Mouse (Mus musculus) T-helper 2 cell (primary cell): Measurements from ENCODE around the gene Klhdc10.

Experiments
- in situ Hi-C: fragments of 300-600 bp; cut with MboI, MseI; formaldehyde crosslinking; loops from one replicate; pipeline ENCODE4 v1.15.1; 2025; ENCODE audit warnings: high pct_unique_total_duplicates

Gene Klhdc10

DNA sequence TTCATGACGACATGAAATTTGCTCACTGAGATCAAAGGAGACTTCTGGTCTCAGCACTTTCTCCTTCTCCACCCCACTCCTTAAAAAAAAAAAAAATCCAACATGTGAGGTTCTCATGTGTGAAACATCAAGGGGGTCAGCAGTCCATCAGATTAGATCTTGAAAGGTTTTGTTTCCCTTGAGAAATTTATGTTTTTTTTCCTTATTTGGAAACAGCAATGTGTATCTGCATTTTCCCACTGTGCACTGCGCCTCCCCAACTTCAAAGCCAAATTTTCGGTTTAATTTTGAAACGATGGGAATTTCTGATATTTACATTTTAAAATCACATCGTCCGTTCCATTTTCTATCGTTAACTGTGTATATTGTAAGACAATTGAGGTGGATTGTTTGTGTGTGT is 952 bp upstream of the Klhdc10 start:
- in situ Hi-C loops = loop anchor here (5.0 kb wide), 1 partner anchor 57 kb away; no protein-coding TSS in a partner anchor

DNA sequence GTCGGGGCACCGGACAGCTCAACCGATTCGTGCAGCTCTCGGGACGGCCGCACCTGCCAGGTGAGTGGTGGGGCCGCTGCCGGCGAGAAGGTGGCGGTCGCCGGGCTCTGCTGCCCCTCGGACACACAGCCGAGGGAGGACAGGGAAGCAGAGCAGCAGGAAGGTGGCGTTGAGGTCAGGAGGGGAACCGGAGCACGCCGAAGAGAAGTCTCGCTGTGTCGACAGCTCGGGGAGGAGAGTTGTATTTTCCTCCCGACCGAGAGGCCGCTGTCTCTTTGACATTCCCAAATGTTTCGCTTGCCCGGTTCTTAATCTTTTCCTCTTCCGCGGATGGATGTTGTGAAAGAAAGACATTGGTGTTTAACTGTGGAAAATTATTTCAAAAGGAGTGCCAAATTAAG is 423 bp downstream of the Klhdc10 start:
- in situ Hi-C loops = loop anchor here (5.0 kb wide), 1 partner anchor 55 kb away; no protein-coding TSS in a partner anchor

DNA sequence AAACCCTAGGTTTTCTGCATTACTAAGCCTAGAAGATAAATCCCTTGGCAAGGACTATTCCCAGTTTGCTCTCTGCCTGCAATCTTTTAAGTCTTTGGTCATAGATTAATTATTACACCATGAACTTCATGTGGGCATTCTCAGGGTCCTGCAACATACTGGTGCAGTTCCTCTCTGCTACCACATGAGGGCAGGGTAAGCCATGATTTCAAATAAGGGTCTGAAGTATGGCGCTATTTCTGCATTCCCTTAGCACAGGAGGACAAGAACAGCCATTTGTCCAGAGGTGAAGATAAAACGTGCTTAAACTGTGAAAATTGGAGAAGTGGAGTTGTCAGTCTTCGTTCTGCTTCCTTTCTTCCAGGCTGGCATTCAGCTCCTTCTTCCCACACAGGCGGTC is 1.8 kb downstream of the Klhdc10 start:
- in situ Hi-C loops = loop anchor here (5.0 kb wide), 1 partner anchor 54 kb away; no protein-coding TSS in a partner anchor

DNA sequence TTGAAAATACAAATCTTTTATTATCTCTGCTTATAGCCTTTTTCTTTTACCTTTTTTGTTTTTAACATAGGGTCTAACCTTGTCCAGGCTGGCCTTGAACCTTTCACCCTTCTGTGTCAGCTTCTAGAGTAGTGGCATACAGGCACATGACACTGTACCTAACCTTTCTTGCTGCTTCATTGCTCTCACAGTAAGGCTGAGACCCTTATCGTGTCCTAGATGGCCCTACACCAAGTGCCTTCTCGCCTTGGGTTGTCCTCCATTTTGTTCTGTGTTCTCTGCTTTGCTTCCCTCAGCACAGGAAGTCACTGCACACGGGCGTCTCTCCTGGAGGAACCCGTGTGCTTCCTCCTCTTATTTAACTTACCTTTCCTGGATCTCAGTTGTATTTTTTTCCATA is 3.0 kb downstream of the Klhdc10 start:
- in situ Hi-C loops = loop anchor here (5.0 kb wide), 1 partner anchor 53 kb away; no protein-coding TSS in a partner anchor

DNA sequence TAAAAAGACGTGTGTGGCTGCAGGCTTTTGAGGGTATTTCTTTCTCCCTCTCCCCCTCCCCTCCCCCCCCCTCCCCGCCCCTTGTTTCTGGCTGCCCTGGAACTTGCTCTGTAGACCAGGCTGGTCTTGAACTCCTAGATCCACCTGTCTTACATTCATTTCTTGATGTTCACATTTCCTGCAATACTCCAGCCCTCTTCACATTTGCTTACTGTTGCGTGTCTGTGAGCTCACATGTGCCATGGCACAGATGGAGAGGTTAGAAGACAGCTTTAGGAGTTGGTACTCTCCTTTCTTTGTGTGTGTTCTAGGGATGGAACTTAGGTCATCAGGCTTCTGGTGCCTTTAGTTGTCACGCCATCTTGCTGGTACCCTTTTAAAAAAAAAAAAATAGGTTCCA is 6.6 kb downstream of the Klhdc10 start:
- in situ Hi-C loops = no loop called here

DNA sequence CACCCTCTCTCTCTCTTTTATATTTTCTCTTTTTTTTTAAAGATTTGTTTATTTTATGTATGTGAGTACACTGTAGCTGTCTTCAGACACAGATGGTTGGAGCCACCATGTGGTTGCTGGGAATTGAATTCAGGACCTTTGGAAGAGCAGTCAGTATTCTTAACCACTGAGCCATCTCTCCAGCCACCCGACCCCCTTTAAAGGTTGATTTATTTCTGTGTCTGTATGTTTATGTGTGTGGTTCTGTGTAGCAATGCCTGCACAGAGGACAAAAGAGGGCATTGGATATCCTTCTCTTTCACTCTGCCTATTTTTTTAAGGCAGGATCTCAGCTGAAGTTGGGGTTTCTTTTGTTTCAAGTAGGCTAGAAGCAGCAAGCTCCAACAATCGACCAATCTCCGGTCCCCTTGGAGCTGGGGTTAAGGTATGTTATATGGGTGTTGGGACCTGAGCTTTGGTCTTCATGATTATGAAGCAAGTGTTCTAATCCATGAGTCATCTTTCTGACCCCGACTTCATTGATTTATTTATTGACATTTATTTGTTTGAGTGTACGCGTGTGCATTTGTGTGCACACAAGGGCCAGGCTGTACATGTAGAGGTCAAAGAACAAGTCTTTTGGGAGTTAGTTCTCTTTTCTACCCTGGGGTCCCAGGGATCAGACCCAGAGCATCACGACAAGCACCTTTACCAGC is 7.9 kb downstream of the Klhdc10 start:
- in situ Hi-C loops = no loop called here

DNA sequence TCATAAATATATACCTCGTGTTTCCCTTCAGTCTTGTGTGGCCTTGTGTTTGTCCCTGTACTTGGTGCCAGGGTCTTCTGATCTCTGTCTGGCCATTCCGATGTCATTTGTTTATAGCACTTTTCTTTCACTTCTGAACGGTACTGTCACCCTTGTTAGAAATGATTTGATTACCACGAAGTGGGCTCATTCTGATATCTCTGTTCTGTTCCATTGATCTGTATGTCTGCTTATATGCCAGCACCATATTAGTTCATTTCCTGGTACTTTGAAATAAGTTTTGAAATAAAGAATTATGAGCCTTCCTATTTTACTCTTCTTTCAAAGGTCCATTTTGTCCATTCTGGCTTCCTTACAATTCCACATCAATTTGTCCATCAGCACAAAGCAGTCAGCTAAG is 9.6 kb downstream of the Klhdc10 start:
- in situ Hi-C loops = no loop called here

DNA sequence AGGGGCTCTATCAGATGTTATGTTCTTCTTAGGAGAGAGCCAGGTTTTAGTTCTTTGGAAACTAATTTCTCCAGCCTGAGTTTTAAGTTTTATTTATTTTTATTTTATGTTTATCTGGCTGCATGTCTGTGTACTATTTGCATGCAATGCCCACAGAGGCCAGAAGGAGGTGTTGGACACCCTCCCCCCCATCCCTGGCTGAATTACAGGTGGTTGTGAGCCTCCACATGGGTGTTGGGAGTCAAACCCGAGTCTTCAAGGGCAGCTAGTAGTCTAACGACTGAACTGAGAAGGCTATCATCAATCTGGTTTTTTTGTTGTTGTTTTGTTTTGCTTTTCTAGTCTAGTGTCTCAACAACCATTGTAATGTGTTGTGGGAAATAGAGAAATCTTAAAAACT is 14.5 kb downstream of the Klhdc10 start:
- in situ Hi-C loops = no loop called here

DNA sequence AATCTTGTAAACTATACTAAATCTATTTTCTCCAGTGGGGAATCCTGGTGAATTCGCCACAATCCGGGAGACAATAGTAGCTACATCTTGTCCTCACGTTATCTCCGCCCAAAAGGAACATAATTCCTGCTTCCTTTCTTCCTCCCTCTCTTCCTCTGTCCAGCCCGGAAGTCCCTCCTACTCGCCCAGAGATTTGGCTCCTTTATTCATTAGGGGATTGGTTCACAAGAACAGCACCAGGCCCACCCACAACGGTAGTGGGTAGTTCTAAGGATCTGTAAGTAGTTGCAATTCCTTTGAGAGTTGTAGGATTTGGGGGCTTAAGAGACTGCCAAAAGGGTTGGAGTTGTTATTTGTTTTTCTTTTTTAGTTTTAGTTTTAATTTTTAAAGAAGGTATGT is 15.1 kb downstream of the Klhdc10 start:
- in situ Hi-C loops = no loop called here

DNA sequence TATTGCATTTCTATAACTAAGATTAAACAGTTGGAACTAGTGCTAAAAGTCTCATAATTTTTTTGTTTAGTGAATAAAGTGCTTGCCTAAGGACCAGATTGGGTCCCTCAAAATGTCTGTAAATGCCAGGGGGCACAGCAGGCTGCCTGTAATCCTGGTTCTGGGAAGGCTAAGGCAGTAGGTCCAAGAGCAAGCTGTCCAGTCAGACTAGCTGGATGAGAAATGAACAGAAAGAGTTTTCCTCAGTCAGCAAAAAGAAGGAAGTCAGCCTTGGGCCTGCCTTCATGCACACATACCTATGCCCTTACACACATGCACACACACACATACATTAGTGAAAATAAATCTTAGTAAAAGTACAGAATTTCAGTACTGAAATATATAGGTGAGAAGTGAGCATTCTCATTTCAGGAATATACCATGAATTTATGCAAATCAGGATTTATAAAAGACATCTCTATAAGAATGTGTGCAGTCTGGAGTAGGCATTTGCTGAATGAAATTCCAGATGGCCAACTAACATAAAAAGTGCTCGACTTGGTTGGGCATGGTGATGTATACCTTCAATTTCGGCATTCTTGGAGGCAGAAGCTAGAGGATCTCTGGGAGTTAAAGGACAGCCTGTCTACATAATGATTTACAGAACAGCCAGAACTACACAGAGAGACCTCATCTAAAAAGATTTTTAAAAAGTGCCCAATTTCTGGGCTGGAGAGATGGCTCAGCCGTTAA is 31.0 kb downstream of the Klhdc10 start:
- in situ Hi-C loops = loop anchor here (10.0 kb wide), 1 partner anchor 372 kb away; no protein-coding TSS in a partner anchor

DNA sequence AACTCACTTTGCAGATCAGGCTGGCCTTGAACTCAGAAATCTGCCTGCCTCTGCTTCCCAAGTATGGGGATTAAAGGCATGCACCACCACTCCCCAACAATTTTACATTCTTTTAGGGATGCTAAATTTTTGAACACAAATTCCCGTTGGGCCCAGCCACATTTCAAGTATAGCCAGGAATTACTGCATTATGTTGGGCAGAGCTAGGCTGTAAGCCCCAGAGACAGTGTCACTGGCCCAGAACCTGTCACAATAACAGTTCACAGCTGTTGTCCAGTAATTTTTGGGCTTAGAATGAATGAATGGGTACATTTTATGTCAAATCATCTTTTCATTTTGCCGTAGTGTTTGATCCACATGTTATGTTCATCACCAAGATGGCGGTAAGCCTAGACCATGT is 34.8 kb downstream of the Klhdc10 start:
- in situ Hi-C loops = loop anchor here (10.0 kb wide), 1 partner anchor 368 kb away; no protein-coding TSS in a partner anchor

DNA sequence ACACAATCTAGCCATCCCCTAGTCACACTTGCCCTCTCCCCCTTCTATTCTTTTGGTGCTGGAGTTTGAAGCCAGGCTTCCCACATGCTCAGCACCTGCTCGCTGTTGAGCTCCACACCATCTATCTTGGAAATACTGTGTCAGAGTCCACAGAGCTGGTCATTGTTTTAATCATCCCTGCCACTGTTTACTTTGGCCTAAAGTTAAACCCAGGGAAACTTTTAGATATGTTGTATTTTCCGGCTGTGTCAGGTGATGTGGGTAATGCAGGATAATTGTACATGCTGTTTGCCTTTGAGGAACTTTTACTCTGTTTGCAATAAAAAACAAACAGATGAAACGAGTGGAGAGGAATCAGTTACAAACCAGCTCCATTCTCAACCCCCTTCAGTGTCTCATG is 35.4 kb downstream of the Klhdc10 start:
- in situ Hi-C loops = loop anchor here (10.0 kb wide), 1 partner anchor 368 kb away; no protein-coding TSS in a partner anchor

DNA sequence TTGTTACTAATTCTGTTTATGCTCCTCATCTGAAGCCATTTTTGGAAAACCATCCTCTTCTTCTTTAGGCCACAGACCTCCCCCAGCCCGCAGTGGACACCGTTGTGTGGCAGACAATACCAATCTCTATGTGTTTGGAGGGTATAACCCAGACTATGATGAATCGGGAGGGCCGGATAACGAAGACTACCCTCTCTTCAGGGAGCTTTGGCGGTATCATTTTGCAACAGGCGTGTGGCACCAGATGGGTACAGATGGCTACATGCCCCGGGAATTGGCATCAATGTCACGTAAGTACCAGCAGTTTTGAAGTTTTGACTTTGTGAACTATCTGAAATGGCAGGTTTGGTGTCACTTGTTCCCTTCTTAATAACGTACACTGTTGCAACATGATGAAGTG is 37.9 kb downstream of the Klhdc10 start:
- in situ Hi-C loops = loop anchor here (10.0 kb wide), 1 partner anchor 365 kb away; no protein-coding TSS in a partner anchor

DNA sequence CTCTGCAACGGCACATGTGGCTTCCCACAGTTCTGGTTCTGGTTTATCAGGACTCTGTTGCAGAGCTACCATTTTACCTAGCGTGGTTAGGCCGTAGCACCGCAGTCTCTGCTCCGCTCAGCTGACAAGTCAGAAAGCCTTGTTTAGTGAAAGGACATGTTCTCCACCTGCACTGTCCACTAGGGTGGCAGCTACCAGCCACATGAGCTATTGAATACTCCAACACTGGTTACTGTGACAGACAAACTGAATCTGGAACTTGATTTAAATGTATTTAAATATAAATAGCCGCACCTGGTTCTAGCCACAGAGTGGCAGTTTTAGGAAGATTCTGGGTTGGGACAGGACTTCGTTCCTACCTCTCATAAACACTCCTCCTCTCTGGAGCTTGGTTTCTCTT is 55.3 kb downstream of the Klhdc10 start:
- in situ Hi-C loops = loop anchor here (5.0 to 10.0 kb wide), 2 partner anchors 55 to 1482 kb away; partner anchors contain the start of gene Klhdc10

DNA sequence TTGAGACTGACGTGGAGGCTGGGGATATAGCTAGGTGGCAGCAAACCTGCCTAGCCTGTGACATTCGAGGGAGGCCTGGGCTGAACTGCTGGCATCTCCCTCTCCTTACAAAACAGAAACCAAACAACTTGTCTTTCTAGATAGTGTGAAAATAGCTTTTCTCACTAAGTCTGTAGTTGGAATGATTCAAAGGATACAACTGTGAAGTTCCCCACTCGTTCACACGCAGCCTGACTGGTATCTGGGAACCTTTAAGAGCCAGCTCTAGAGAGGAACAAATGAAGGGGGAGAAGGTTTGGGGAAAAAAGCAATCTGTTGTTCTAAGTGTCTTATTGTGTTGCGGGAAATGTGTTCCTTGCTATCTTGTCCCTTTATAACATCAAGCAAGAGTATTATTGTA is 57.0 kb downstream of the Klhdc10 start:
- in situ Hi-C loops = loop anchor here (5.0 to 10.0 kb wide), 2 partner anchors 56 to 1484 kb away; partner anchors contain the start of gene Klhdc10

DNA sequence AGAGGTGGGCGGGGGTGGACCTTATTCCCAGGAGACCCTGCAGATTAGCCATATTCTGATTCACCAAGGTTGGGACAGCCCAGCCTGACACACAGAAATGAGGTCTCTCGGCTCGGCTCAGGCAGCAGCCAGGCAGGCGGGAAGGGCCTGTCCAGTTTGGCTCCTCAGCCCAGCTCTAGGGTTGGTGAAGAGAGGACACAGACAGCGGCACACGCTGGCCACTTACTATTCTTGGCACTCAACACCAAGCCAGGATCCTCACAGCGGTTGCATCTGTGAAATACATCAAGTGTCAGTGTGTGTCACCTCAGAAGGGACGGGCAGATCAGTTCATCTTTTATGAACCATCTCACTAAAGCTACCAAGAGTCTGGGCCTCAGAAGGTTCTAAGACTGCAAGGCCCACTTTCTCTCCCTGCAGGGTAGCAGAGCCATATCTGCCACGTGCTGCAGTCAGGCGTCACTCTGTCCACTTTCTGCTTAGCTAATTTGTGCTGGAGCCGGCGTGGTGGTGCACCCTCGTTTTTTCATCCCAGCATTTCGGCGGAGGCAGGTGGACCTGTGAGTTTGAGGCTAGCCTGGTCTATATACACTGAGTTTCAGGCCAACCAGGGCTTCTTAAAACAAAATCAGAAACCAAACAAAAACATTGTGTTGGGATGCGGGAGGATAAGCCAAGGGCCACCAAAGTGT is 57.5 kb downstream of the Klhdc10 start:
- in situ Hi-C loops = loop anchor here (5.0 to 10.0 kb wide), 2 partner anchors 57 to 1484 kb away; partner anchors contain the start of gene Klhdc10

DNA sequence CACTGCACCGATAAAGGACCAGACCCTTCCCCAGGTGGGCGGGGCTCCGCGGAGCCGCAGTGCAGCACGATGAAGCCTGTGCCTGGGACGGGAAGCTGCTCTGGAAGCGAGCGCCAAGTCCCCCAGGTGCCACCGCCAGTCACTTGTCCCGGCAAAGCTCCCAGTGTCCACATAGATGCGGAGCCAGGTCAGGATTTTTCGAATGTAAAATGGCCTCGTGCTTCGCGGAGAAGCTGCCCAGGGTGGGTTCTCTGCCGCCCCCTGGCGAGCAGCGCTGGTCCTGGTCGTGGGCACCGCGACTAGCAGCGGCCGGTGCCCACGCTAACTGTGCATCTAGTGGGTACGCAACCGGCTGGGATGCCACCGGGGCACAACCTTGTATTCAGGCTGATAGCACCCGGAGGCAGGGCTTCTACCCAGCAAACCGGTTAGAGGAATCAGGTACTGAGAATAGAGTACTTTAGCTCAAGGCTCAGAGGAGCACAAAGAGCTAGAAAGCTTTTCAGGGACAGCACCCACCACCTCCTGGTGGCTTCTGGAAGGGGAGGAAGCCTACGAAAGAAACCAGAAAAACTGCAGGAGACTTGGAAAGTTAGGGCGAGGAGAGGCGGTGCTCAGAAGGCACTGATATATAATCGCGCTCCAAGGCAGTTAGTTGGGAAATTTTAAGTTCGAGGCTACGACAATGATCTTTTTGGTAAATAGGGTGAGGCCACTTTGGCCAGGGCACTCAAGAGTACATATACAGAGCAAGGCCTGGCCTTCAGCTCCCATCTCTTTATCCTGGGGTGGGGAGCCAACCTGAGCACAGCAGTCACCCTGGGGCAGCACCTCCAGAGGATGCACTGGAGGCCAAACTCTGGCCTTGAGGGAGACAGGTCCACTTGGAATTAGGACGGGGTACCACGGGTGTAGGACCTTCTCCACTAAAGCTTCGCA is 58.4 kb downstream of the Klhdc10 start:
- in situ Hi-C loops = loop anchor here (5.0 to 10.0 kb wide), 2 partner anchors 58 to 1485 kb away; partner anchors contain the start of gene Klhdc10

DNA sequence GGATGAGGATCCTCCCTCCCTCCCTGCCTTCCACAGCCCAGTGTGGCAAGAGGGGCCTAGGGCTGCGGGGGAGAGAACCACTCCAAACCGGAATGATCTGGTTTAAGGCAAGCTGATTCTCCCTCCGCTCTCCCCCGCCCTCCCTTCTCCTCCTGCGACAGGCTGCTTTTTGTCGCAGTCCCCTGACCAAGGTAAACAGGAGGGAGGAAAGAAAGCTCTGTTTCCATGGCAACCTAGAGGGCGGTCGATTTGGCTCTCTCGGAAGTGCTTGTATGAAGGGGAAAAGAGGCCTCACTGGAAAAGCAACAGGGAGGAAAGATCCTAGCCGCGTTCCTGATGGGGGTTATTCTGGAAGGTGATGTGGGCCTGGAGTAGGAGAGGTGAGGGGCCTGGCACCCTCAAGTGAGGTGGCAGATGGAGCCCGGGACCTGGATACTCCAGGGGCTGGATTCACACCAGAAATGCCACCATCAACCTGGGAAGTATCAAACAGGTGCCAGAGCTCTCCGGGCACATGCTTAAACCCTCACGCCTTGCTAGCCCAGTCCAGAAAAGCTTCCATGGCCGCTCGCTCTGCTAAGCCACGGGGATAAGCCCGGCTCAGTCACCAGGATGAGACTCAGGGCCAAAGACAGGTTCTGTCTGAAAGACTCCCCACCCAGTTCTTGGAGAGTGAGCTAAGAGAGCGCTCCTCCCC is 59.2 kb downstream of the Klhdc10 start:
- in situ Hi-C loops = no loop called here

DNA sequence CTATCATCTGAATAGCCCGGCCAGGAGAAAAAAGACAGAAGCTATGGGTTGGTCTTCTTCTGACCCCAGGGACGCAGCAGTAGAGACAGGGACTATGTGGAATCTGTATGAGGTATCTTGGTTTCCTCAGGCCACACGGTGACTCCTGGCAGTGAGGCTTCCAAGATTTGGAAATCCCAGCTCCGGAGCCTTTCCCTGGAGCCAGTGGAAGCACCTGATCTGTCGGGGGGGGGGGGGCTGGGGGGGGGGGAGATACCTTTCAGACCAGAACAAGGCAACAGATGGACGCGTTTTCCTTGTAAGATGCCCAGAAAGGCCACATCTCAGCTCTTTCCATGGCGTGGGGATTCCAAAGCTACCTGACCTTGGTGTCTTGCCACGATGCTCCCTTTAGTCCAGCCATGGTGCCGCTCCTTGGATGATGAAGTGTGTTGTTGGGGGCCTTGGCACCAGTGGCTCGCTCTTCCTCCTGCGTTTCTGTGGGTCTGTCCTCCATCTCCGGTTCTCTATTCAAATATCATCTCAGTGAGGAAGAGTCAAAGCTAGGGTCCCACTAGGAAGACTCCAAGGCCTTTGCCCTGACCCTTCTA is 60.2 kb downstream of the Klhdc10 start:
- in situ Hi-C loops = no loop called here

DNA sequence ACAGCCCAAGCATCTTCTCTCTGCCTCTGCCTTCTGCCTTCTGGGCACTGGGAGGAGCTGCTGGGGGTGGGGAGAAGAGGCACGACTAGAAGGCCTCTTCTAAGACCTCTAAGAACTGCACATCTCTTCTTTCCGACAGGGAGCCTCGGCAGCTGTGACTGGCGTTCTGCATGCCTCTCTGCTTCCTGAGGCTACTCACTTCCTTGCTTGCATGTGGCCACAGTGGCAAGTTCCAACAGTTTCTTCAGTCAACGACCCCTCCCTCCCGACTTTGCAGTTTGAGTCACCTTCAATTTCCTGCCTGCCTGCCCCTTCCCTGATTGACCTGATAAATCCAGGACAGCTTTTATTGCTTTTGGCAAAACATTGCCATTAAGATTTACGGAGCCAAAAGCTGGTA is 61.2 kb downstream of the Klhdc10 start:
- in situ Hi-C loops = no loop called here
